Mouse (Mus musculus) erythroblast, embryonic 14.5 days (primary cell): ENCODE measurements around the gene Tnfrsf8. TPM values are rescaled to one million over a fixed set of nuclear protein-coding genes. Genes with fewer than 3 reads are reported as not detected.

ENCODE experiments used
- H3K27me3 ChIP-seq: 2 replicates; pipeline ENCODE4 v1.6.1; 2012; ENCODE audit warnings: inconsistent platforms; ENCODE audit not compliant: control insufficient read depth
- H3K36me3 ChIP-seq: 2 replicates; pipeline ENCODE4 v1.6.1; 2012; ENCODE audit warnings: mild to moderate bottlenecking, inconsistent platforms; ENCODE audit not compliant: control insufficient read depth
- H3K4me1 ChIP-seq: 2 replicates; pipeline ENCODE4 v1.6.1; 2012; ENCODE audit warnings: inconsistent platforms; ENCODE audit not compliant: control insufficient read depth
- H3K4me3 ChIP-seq: replicated peaks from 2 replicates; pipeline ENCODE3; 2012; ENCODE audit warnings: moderate library complexity, mild to moderate bottlenecking, inconsistent platforms
- H3K9me3 ChIP-seq: 2 replicates; pipeline ENCODE4 v1.6.1; 2012; ENCODE audit warnings: low read length, inconsistent platforms, mixed read lengths; ENCODE audit not compliant: control insufficient read depth
- GATA1 ChIP-seq: IDR thresholded peaks from 2 replicates; pipeline ENCODE4 v1.6.1; 2012; ENCODE audit warnings: low read length, inconsistent platforms, mixed read lengths
- TAL1 ChIP-seq: IDR thresholded peaks from 3 replicates; pipeline ENCODE4 v1.6.1; 2012; ENCODE audit warnings: low read length, inconsistent platforms, mixed read lengths
- polyA plus RNA-seq: library from polyadenylated mRNA; stranded (reverse); fragments of >175 nt; gene quantifications from 2 replicates; pipeline ENCODE4 v1.2.3, GENCODE M21; 2012

Tnfrsf8 gene
- polyA plus RNA-seq, 1 experiment, result not detected

- TF ChIP-seq GATA1 (no peak), TAL1 (no peak)
Observed at GRCm38 (mm10) chr4:145260802-145261201, 54.2 kb downstream of the Tnfrsf8 start.

GRCm38 (mm10) chr4:145257751-145258434 is 57.1 kb downstream of the Tnfrsf8 start:
- H3K27me3 ChIP-seq, result no peaks in the 10 kb centered on the region
- no peaks in the 10 kb centered on the region for H3K9me3 ChIP-seq
- no peaks in the 10 kb centered on the region for H3K36me3 ChIP-seq
- no peak for TF ChIP-seq TAL1
- TF ChIP-seq GATA1, result no peak
- H3K4me3 ChIP-seq, result no peak overlapping the region
- H3K4me1 ChIP-seq, result no peaks in the 10 kb centered on the region

More at GRCm38 (mm10) chr4:145260802-145261201, 54.2 kb downstream of the Tnfrsf8 start:
- H3K9me3 ChIP-seq, result no peaks in the 10 kb centered on the region
- no peaks in the 10 kb centered on the region for H3K36me3 ChIP-seq
- no peaks in the 10 kb centered on the region for H3K27me3 ChIP-seq
- no peaks in the 10 kb centered on the region for H3K4me1 ChIP-seq
- H3K4me3 ChIP-seq, result no peak overlapping the region

GRCm38 (mm10) chr4:145256144-145256543 is 58.8 kb downstream of the Tnfrsf8 start:
- no peak for TF ChIP-seq GATA1
- TF ChIP-seq TAL1, result no peak
- Histone ChIP-seq H3K27me3 (no peaks in the 10 kb centered on the region), H3K36me3 (no peaks in the 10 kb centered on the region), H3K4me1 (no peaks in the 10 kb centered on the region), H3K4me3 (no peak overlapping the region), H3K9me3 (no peaks in the 10 kb centered on the region)

- H3K4me3 ChIP-seq, result no peak overlapping the region
- H3K9me3 ChIP-seq, result no peaks in the 10 kb centered on the region
- H3K36me3 ChIP-seq, result no peaks in the 10 kb centered on the region
- H3K27me3 ChIP-seq, result no peaks in the 10 kb centered on the region
- no peaks in the 10 kb centered on the region for H3K4me1 ChIP-seq
- TF ChIP-seq TAL1 (no peak), GATA1 (no peak)
Observed at GRCm38 (mm10) chr4:145254418-145254817, 60.5 kb downstream of the Tnfrsf8 start.

GRCm38 (mm10) chr4:145252611-145253010 is 62.4 kb downstream of the Tnfrsf8 start:
- H3K27me3 ChIP-seq, result peaks cover 3% of the 10 kb centered on the region
- no peak overlapping the region for H3K4me3 ChIP-seq
- TF ChIP-seq GATA1 (no peak), TAL1 (no peak)
- no peaks in the 10 kb centered on the region for H3K9me3 ChIP-seq
- H3K4me1 ChIP-seq, result no peaks in the 10 kb centered on the region
- no peaks in the 10 kb centered on the region for H3K36me3 ChIP-seq

- Histone ChIP-seq H3K4me1 (peaks cover 4% of the 10 kb centered on the region), H3K4me3 (no peak overlapping the region), H3K27me3 (peaks cover 8% of the 10 kb centered on the region), H3K36me3 (no peaks in the 10 kb centered on the region), H3K9me3 (no peaks in the 10 kb centered on the region)
- TF ChIP-seq TAL1 (no peak), GATA1 (no peak)
Observed at GRCm38 (mm10) chr4:145251546-145251945, 63.4 kb downstream of the Tnfrsf8 start.

GRCm38 (mm10) chr4:145250002-145250401 is 65.0 kb downstream of the Tnfrsf8 start:
- no peaks in the 10 kb centered on the region for H3K36me3 ChIP-seq
- H3K9me3 ChIP-seq, result no peaks in the 10 kb centered on the region
- peaks cover 9% of the 10 kb centered on the region for H3K4me1 ChIP-seq
- TF ChIP-seq GATA1 (no peak), TAL1 (no peak)
- H3K27me3 ChIP-seq, result peaks cover 22% of the 10 kb centered on the region
- no peak overlapping the region for H3K4me3 ChIP-seq

- no peak overlapping the region for H3K4me3 ChIP-seq
- no peaks in the 10 kb centered on the region for H3K9me3 ChIP-seq
- TF ChIP-seq GATA1 (no peak), TAL1 (no peak)
- H3K4me1 ChIP-seq, result peaks cover 9% of the 10 kb centered on the region
- H3K36me3 ChIP-seq, result no peaks in the 10 kb centered on the region
- peaks cover 24% of the 10 kb centered on the region for H3K27me3 ChIP-seq
Observed at GRCm38 (mm10) chr4:145247556-145247955, 67.4 kb downstream of the Tnfrsf8 start.

GRCm38 (mm10) chr4:145246173-145247011 is 68.6 kb downstream of the Tnfrsf8 start, which contains the start of gene Tnfrsf1b:
Gene Tnfrsf1b (minus strand): TSS chr4:145246870.
- no peaks in the 10 kb centered on the region for H3K9me3 ChIP-seq
- TF ChIP-seq TAL1 (no peak), GATA1 (no peak)
- peaks cover 9% of the 10 kb centered on the region for H3K4me1 ChIP-seq
- H3K4me3 ChIP-seq, result peak within 1 kb of the TSS; percentile 57
- peaks cover 24% of the 10 kb centered on the region for H3K27me3 ChIP-seq
- H3K36me3 ChIP-seq, result no peaks in the 10 kb centered on the region

GRCm38 (mm10) chr4:145245581-145245980 is 69.4 kb downstream of the Tnfrsf8 start:
- no peak for TF ChIP-seq TAL1
- Histone ChIP-seq H3K9me3 (no peaks in the 10 kb centered on the region), H3K4me1 (peaks cover 9% of the 10 kb centered on the region), H3K4me3 (no peak overlapping the region), H3K27me3 (peaks cover 24% of the 10 kb centered on the region), H3K36me3 (no peaks in the 10 kb centered on the region)
